Mouse (Mus musculus) cerebellum, adult 2 months (tissue): ENCODE data around the gene Slc4a4.
A peak's percentile ranks its signal among the peaks of the same experiment; 100 is the strongest.

ENCODE experiments used
- CTCF ChIP-seq: fragments of 200-500 bp; IDR thresholded peaks from 2 replicates; pipeline ENCODE4 v1.5.1; 2011; ENCODE audit warnings: low read depth, mild to moderate bottlenecking, control low read depth, low read length, moderate library complexity, borderline replicate concordance; ENCODE audit not compliant: insufficient read depth
- POLR2A ChIP-seq: fragments of 200-500 bp; IDR thresholded peaks from 2 replicates; pipeline ENCODE4 v1.6.1; 2011; ENCODE audit warnings: low read length, control low read depth, borderline replicate concordance; ENCODE audit not compliant: insufficient read depth

DNA sequence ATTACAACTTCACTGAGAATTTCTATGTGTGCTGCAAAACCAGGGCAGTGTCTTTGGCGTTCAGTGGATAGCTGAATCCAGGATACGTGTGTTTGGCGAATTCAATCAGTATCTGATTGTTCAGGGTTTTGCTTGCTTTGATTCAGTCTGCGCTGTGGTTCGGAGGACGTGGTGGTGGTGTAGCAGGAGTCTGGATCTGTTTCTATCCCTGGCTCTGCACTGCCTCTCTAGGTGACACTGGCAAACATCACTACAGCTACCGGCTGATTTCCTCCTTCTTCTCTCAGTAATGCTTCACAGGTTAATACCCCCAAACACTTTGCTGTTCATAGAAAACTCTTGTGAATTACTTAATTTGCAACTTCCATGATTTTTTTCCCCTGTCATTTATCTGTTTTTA lies 55.3 kb downstream of the Slc4a4 start:
- TF ChIP-seq CTCF (peak; percentile 23; the same call in 1 of the 2 replicates), POLR2A (no peak)
